Mouse (Mus musculus) bone marrow macrophage, adult 2 months (primary cell): Measurements from ENCODE around the gene Rreb1.

Experiments
- CTCF ChIP-seq: IDR thresholded peaks from 2 replicates; pipeline ENCODE4 v1.5.1; 2012; ENCODE audit warnings: low read depth, mild to moderate bottlenecking, low read length, moderate library complexity
- POLR2A ChIP-seq: IDR thresholded peaks from 2 replicates; pipeline ENCODE4 v1.6.1; 2012; ENCODE audit warnings: mild to moderate bottlenecking, low read depth, low read length, borderline replicate concordance

GRCm38 (mm10) chr13:37798811-37799210, 20.6 kb downstream of the Rreb1 start:
- TF ChIP-seq CTCF, result no peak
- no peak for TF ChIP-seq POLR2A
